Mouse (Mus musculus): ENCODE data around the gene Prkg1. TPM values are rescaled to one million over a fixed set of nuclear protein-coding genes. Genes with fewer than 3 reads are reported as not detected.

Prkg1 gene
- polyA plus RNA-seq, 1 experiment = 7.3 TPM

GRCm38 (mm10) chr19:31210850-31211249 lies 554.0 kb downstream of the Prkg1 start:
- WGBS = 76% methylated on average over 3 of the region's 3 CpGs
- no peaks in the 10 kb centered on the region for H3K27me3 ChIP-seq (ENCODE audit: control insufficient read depth, insufficient read depth, low read length)
- no peak overlapping the region for H3K4me3 ChIP-seq (replicated peaks; ENCODE audit: insufficient read depth, low read depth, low read length)
- H3K27ac ChIP-seq (ENCODE audit: insufficient read depth, low read length) = no peak overlapping the region
- no peak for TF ChIP-seq POLR2A (IDR thresholded peaks at IDR 0.05; ENCODE audit: borderline replicate concordance, insufficient read depth, low read length)
- TF ChIP-seq CTCF (IDR thresholded peaks at IDR 0.05; ENCODE audit: borderline replicate concordance, insufficient read depth, low read depth, low read length) = no peak
- H3K4me1 ChIP-seq (ENCODE audit: control insufficient read depth, insufficient read depth, low read length) = no peaks in the 10 kb centered on the region
- no peak for DNase-seq

GRCm38 (mm10) chr19:31210449-31210848 lies 554.4 kb downstream of the Prkg1 start:
- no peak for TF ChIP-seq CTCF (IDR thresholded peaks at IDR 0.05; ENCODE audit: borderline replicate concordance, insufficient read depth, low read depth, low read length)
- TF ChIP-seq POLR2A (IDR thresholded peaks at IDR 0.05; ENCODE audit: borderline replicate concordance, insufficient read depth, low read length) = no peak
- H3K4me1 ChIP-seq (ENCODE audit: control insufficient read depth, insufficient read depth, low read length) = no peaks in the 10 kb centered on the region
- H3K27ac ChIP-seq (ENCODE audit: insufficient read depth, low read length) = no peak overlapping the region
- 72% methylated on average over 2 of the region's 2 CpGs for WGBS
- H3K4me3 ChIP-seq (replicated peaks; ENCODE audit: insufficient read depth, low read depth, low read length) = no peak overlapping the region
- H3K27me3 ChIP-seq (ENCODE audit: control insufficient read depth, insufficient read depth, low read length) = no peaks in the 10 kb centered on the region
- DNase-seq = no peak

- no peaks in the 10 kb centered on the region for H3K4me1 ChIP-seq (ENCODE audit: control insufficient read depth, insufficient read depth, low read length)
Measured at GRCm38 (mm10) chr19:31199583-31199982, 565.2 kb downstream of the Prkg1 start.

GRCm38 (mm10) chr19:31198461-31198860 lies 566.4 kb downstream of the Prkg1 start:
- H3K27me3 ChIP-seq (ENCODE audit: control insufficient read depth, insufficient read depth, low read length) = no peaks in the 10 kb centered on the region
- no peak for TF ChIP-seq POLR2A (IDR thresholded peaks at IDR 0.05; ENCODE audit: borderline replicate concordance, insufficient read depth, low read length)
- no peak for TF ChIP-seq CTCF (IDR thresholded peaks at IDR 0.05; ENCODE audit: borderline replicate concordance, insufficient read depth, low read depth, low read length)
- WGBS = 63% methylated on average over 4 of the region's 4 CpGs

More at GRCm38 (mm10) chr19:31199583-31199982, 565.2 kb downstream of the Prkg1 start:
- H3K27me3 ChIP-seq (ENCODE audit: control insufficient read depth, insufficient read depth, low read length) = no peaks in the 10 kb centered on the region
- 58% methylated on average over 5 of the region's 5 CpGs for WGBS
- H3K27ac ChIP-seq (ENCODE audit: insufficient read depth, low read length) = no peak overlapping the region
- no peak overlapping the region for H3K4me3 ChIP-seq (replicated peaks; ENCODE audit: insufficient read depth, low read depth, low read length)
- DNase-seq = no peak
- TF ChIP-seq CTCF (IDR thresholded peaks at IDR 0.05; ENCODE audit: borderline replicate concordance, insufficient read depth, low read depth, low read length) (no peak), POLR2A (IDR thresholded peaks at IDR 0.05; ENCODE audit: borderline replicate concordance, insufficient read depth, low read length) (no peak)

GRCm38 (mm10) chr19:31197076-31197475 lies 567.8 kb downstream of the Prkg1 start:
- Histone ChIP-seq H3K4me1 (ENCODE audit: control insufficient read depth, insufficient read depth, low read length) (no peaks in the 10 kb centered on the region), H3K27me3 (ENCODE audit: control insufficient read depth, insufficient read depth, low read length) (no peaks in the 10 kb centered on the region), H3K27ac (ENCODE audit: insufficient read depth, low read length) (no peak overlapping the region), H3K4me3 (replicated peaks; ENCODE audit: insufficient read depth, low read depth, low read length) (no peak overlapping the region)
- no peak for DNase-seq
- WGBS = 87% methylated on average over 6 of the region's 6 CpGs
- no peak for TF ChIP-seq POLR2A (IDR thresholded peaks at IDR 0.05; ENCODE audit: borderline replicate concordance, insufficient read depth, low read length)
- no peak for TF ChIP-seq CTCF (IDR thresholded peaks at IDR 0.05; ENCODE audit: borderline replicate concordance, insufficient read depth, low read depth, low read length)

More at GRCm38 (mm10) chr19:31198461-31198860, 566.4 kb downstream of the Prkg1 start:
- H3K4me1 ChIP-seq (ENCODE audit: control insufficient read depth, insufficient read depth, low read length) = no peaks in the 10 kb centered on the region
- no peak for DNase-seq
- H3K4me3 ChIP-seq (replicated peaks; ENCODE audit: insufficient read depth, low read depth, low read length) = no peak overlapping the region
- no peak overlapping the region for H3K27ac ChIP-seq (ENCODE audit: insufficient read depth, low read length)

- TF ChIP-seq CTCF (IDR thresholded peaks at IDR 0.05; ENCODE audit: borderline replicate concordance, insufficient read depth, low read depth, low read length) (no peak), POLR2A (IDR thresholded peaks at IDR 0.05; ENCODE audit: borderline replicate concordance, insufficient read depth, low read length) (no peak)
- Histone ChIP-seq H3K4me3 (replicated peaks; ENCODE audit: insufficient read depth, low read depth, low read length) (no peak overlapping the region), H3K27me3 (ENCODE audit: control insufficient read depth, insufficient read depth, low read length) (no peaks in the 10 kb centered on the region), H3K27ac (ENCODE audit: insufficient read depth, low read length) (no peak overlapping the region), H3K4me1 (ENCODE audit: control insufficient read depth, insufficient read depth, low read length) (no peaks in the 10 kb centered on the region)
- no peak for DNase-seq
- WGBS = 69% methylated on average over 6 of the region's 6 CpGs
Measured at GRCm38 (mm10) chr19:31188559-31189218, 576.1 kb downstream of the Prkg1 start.

GRCm38 (mm10) chr19:31180757-31181156 lies 584.1 kb downstream of the Prkg1 start:
- TF ChIP-seq POLR2A (IDR thresholded peaks at IDR 0.05; ENCODE audit: borderline replicate concordance, insufficient read depth, low read length) (no peak), CTCF (IDR thresholded peaks at IDR 0.05; ENCODE audit: borderline replicate concordance, insufficient read depth, low read depth, low read length) (no peak)
- Histone ChIP-seq H3K27me3 (ENCODE audit: control insufficient read depth, insufficient read depth, low read length) (no peaks in the 10 kb centered on the region), H3K4me3 (replicated peaks; ENCODE audit: insufficient read depth, low read depth, low read length) (no peak overlapping the region), H3K4me1 (ENCODE audit: control insufficient read depth, insufficient read depth, low read length) (no peaks in the 10 kb centered on the region), H3K27ac (ENCODE audit: insufficient read depth, low read length) (no peak overlapping the region)
- no peak for DNase-seq
- 83% methylated on average over 4 of the region's 4 CpGs for WGBS

- 86% methylated on average over 8 of the region's 8 CpGs for WGBS
- Histone ChIP-seq H3K4me1 (ENCODE audit: control insufficient read depth, insufficient read depth, low read length) (no peaks in the 10 kb centered on the region), H3K27ac (ENCODE audit: insufficient read depth, low read length) (no peak overlapping the region), H3K27me3 (ENCODE audit: control insufficient read depth, insufficient read depth, low read length) (no peaks in the 10 kb centered on the region), H3K4me3 (replicated peaks; ENCODE audit: insufficient read depth, low read depth, low read length) (no peak overlapping the region)
- TF ChIP-seq CTCF (IDR thresholded peaks at IDR 0.05; ENCODE audit: borderline replicate concordance, insufficient read depth, low read depth, low read length) (no peak), POLR2A (IDR thresholded peaks at IDR 0.05; ENCODE audit: borderline replicate concordance, insufficient read depth, low read length) (no peak)
- DNase-seq = no peak
Measured at GRCm38 (mm10) chr19:31177279-31177922, 587.4 kb downstream of the Prkg1 start.

Data from cerebellum, adult 2 months (tissue).